Mouse (Mus musculus) midbrain, postnatal 0 days (tissue): ENCODE data around the gene Rerg. TPM values are rescaled to one million over a fixed set of nuclear protein-coding genes. Genes with fewer than 3 reads are reported as not detected.

Experiments
- ATAC-seq: fragments of 200-750 bp; cut with Nextera tagmentation; 2 replicates; pipeline ENCODE4 v1.8.0; 2017; ENCODE audit warnings: moderate number of reproducible peaks, mild to moderate bottlenecking, moderate TSS enrichment, moderate library complexity; ENCODE audit not compliant: low FRiP score
- DNase-seq: peaks from one replicate; pipeline ENCODE4 v3.0.0-alpha.2; 2015; ENCODE audit warnings: low spot score
- H3K27ac ChIP-seq: fragments of 300-500 bp; sonication (generic); 2 replicates; pipeline ENCODE4 v1.5.1; 2014; ENCODE audit warnings: low read depth, mild to moderate bottlenecking, low read length, mixed read lengths
- H3K27me3 ChIP-seq: fragments of 300-500 bp; sonication (generic); 2 replicates; pipeline ENCODE4 v1.6.1; 2014; ENCODE audit warnings: low read length, control low read depth, mixed read lengths; ENCODE audit not compliant: insufficient read depth
- H3K36me3 ChIP-seq: fragments of 300-500 bp; sonication (generic); 2 replicates; pipeline ENCODE4 v1.6.1; 2014; ENCODE audit warnings: low read length, control low read depth, mixed read lengths; ENCODE audit not compliant: insufficient read depth
- H3K4me1 ChIP-seq: fragments of 300-500 bp; sonication (generic); 2 replicates; pipeline ENCODE4 v1.6.1; 2014; ENCODE audit warnings: mild to moderate bottlenecking, control low read depth, antibody characterized with exemption, low read length, mixed read lengths; ENCODE audit not compliant: insufficient read depth
- H3K4me2 ChIP-seq: fragments of 300-500 bp; sonication (generic); 2 replicates; pipeline ENCODE4 v1.6.1; 2014; ENCODE audit warnings: low read depth, mild to moderate bottlenecking, low read length, mixed read lengths; ENCODE audit not compliant: poor library complexity, severe bottlenecking
- H3K4me3 ChIP-seq: fragments of 300-500 bp; sonication (generic); 2 replicates; pipeline ENCODE4 v1.5.1; 2014; ENCODE audit warnings: low read depth, mild to moderate bottlenecking, low read length, moderate library complexity
- H3K9ac ChIP-seq: fragments of 300-500 bp; sonication (generic); replicated peaks from 2 replicates; pipeline ENCODE4 v1.6.1; 2014; ENCODE audit warnings: mild to moderate bottlenecking, low read length, moderate library complexity, mixed read lengths; ENCODE audit not compliant: poor library complexity, severe bottlenecking
- H3K9me3 ChIP-seq: fragments of 300-500 bp; sonication (generic); 2 replicates; pipeline ENCODE4 v1.6.1; 2016; ENCODE audit warnings: low read length, control low read depth
- CTCF ChIP-seq: IDR thresholded peaks from 2 replicates; pipeline ENCODE4 v1.5.1; 2016; ENCODE audit warnings: antibody characterized with exemption, mild to moderate bottlenecking
- WGBS: fragments of 180-500 bp; shearing (Covaris S2); extraction: QIAGEN DNeasy Blood & Tissue Kit; methylation state at CpG from one replicate; pipeline ENCODE4 v1.1.7; 2014; 5-methylcytosine and 5-hydroxymethylcytosine counted together
- polyA plus RNA-seq: library from polyadenylated mRNA; unstranded; fragments of >200 nt; fragmentation: Nextera tagmentation; extraction: Ambion mirVana; gene quantifications from 2 replicates; pipeline ENCODE4 v1.2.1, GENCODE M21; 2015
- total RNA-seq: library from RNA; depleted of rRNA; stranded (reverse); fragments of >200 nt; gene quantifications from 2 replicates; pipeline ENCODE4 v1.2.3, GENCODE M21; 2014

The Rerg gene
- total and polyA plus RNA-seq, 2 experiments from 2014 or later, result 0.82 to 8.3 TPM

DNA sequence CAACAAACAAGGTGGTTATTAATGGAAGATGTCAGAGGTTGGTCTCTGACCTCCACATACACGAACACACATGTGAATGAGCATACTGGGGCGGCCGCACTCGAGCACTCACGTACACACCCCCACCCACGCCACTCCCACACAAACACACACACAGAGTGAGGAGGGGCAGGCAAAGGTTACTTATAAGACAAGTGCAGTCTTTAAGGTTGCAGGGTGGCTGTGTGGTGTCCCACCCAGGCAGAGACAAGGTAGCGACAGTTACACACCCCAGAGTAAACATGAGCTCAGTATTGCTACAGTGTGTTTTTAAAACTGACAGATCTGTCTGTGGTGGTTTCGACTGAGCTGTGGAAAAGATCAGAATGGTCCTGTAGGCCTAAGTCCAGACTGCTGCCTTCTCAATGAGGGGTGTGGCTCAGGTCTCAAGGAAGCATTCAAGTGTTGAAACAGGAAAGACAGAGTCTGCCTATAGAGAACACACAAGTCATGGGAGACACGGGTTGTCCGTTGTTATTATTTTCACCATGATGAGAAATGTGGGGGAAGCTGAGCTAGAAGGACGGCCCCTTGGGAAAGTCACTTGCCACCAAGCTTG is 8.7 kb downstream of the Rerg start:
- whole genome bisulfite sequencing, result 89% methylated on average over 11 of the region's 11 CpGs
- H3K9me3 ChIP-seq, result no peaks in the 10 kb centered on the region
- no peak overlapping the region for H3K4me3 ChIP-seq
- no peak overlapping the region for H3K9ac ChIP-seq
- no peaks in the 10 kb centered on the region for H3K36me3 ChIP-seq
- H3K27me3 ChIP-seq, result no peaks in the 10 kb centered on the region
- H3K27ac ChIP-seq, result no peak overlapping the region
- H3K4me1 ChIP-seq, result no peaks in the 10 kb centered on the region
- ATAC-seq (no peak), DNase-seq (no peak)
- no peak overlapping the region for H3K4me2 ChIP-seq
- no peak for TF ChIP-seq CTCF

DNA sequence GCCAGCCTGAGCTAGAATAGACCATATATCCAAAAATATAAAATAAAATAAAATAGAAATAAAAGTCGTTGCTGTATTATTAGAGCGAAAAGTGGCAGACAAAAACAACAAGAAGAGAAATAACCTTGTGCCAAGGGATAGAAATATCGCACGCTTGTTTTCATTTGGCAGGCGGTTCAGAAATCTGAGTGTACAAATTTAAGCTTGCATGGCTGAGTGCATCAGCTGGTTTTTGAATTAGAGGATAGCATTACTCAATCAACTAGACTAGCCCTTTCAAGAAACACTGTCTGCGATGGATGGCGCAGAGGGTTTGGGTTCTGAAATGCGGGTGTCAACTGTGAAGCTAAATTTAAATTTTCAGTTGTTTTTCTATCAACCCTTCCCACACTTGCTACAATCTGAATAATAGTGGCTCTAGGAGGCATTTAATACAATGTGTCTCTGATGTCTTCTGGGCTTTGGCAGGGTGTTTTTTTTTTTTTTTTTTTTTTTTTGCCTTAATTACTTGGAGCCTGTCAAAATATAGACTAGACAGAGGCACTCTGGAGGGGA is 10.8 kb downstream of the Rerg start:
- H3K4me2 ChIP-seq, result no peak overlapping the region
- no peaks in the 10 kb centered on the region for H3K36me3 ChIP-seq
- no peaks in the 10 kb centered on the region for H3K4me1 ChIP-seq
- no peaks in the 10 kb centered on the region for H3K9me3 ChIP-seq
- H3K4me3 ChIP-seq, result no peak overlapping the region
- ATAC-seq (no peak), DNase-seq (no peak)
- WGBS, result 87% methylated on average over 8 of the region's 8 CpGs
- TF ChIP-seq CTCF, result no peak
- no peak overlapping the region for H3K9ac ChIP-seq
- no peaks in the 10 kb centered on the region for H3K27me3 ChIP-seq
- H3K27ac ChIP-seq, result no peak overlapping the region

DNA sequence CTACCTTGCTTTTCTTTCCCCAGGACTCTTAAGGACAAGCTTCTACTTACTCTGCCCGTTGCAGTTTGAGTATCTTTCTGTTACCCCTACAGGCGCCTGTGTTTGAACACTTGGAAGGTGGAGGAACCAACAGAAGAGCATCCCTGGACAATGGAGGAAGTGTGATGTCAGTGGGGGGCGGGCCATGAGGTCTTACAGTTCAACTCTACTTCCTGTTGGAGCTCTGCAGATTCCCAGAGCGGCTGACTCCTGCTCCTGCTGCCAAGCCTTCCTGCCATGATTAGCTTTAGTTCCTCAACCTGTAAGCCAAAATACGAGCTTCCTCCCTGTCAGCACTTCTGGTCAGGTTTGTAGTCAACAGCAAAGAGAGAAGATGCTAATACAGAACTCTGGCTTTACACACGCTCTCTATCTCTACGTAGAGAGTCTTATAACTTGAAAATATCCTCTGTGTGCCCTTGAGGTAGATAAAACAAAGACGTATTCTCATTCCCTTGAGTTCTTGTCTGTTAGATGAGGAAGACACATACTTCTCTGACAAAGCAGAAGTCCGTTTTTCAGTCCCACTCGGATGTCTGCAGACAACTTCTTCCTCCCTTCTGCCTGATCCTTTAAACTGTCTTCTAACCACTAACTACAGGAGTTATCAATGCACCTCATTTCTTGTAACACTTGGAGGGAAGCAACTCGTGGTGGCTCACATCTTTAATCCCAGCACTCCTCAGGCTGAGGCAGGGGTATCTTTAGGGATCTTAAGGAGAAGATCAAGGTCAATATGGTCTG is 13.7 kb downstream of the Rerg start:
- H3K4me2 ChIP-seq, result no peak overlapping the region
- H3K27me3 ChIP-seq, result no peaks in the 10 kb centered on the region
- no peak for DNase-seq
- no peak for TF ChIP-seq CTCF
- H3K36me3 ChIP-seq, result no peaks in the 10 kb centered on the region
- H3K4me1 ChIP-seq, result no peaks in the 10 kb centered on the region
- WGBS, result 79% methylated on average over 11 of the region's 11 CpGs
- H3K27ac ChIP-seq, result no peak overlapping the region
- no peaks in the 10 kb centered on the region for H3K9me3 ChIP-seq
- H3K4me3 ChIP-seq, result no peak overlapping the region
- no peak for ATAC-seq
- H3K9ac ChIP-seq, result no peak overlapping the region

DNA sequence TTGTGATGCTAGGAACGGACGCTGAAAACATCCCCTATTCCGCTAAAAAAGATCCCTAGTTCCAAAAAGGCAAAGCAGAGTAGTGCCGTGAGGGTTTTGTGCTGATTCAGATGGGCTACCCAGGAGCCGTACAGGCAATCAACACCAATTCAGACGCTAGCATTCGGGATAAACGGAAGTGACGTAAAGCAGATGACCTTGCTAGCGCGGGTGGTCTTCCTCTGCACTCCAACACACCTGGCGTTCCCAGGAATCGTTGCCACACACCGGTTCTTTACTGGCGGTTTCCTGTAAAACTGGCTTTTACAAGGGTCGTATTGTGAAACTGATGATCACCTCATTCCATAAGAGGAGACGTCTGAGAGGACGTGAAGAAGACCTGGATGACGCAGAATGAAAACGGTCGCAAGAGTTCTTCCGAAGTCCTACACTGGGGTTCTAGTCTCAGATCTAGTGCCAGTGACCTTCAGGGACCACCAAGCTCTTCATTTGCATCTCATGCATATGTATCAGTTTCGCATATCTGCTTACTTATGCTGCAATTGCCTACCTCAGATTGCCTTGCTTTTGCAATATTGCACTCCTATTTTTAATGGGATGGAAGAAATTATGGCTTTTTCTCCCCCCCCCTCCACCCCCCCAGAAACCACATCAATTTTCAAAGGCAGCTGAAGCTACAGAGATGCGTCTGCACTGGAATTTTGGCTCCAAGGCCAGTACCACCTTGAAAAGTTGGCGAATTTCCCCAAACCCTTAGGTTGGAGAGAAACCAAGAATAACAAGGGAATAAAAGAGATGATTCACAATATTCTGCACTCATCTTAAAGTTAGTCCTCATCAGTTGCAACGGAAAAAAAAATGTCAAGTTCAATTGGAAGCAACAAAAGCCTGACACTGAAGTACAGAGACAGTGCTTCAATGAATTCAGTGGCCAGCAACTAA is 14.8 kb downstream of the Rerg start:
- H3K4me1 ChIP-seq, result no peaks in the 10 kb centered on the region
- H3K27me3 ChIP-seq, result no peaks in the 10 kb centered on the region
- TF ChIP-seq CTCF, result no peak
- 71% methylated on average over 26 of the region's 26 CpGs for WGBS
- no peak overlapping the region for H3K4me3 ChIP-seq
- no peak for DNase-seq
- no peaks in the 10 kb centered on the region for H3K36me3 ChIP-seq
- no peak overlapping the region for H3K27ac ChIP-seq
- H3K9ac ChIP-seq, result no peak overlapping the region
- no peak for ATAC-seq
- H3K9me3 ChIP-seq, result no peaks in the 10 kb centered on the region
- no peak overlapping the region for H3K4me2 ChIP-seq

DNA sequence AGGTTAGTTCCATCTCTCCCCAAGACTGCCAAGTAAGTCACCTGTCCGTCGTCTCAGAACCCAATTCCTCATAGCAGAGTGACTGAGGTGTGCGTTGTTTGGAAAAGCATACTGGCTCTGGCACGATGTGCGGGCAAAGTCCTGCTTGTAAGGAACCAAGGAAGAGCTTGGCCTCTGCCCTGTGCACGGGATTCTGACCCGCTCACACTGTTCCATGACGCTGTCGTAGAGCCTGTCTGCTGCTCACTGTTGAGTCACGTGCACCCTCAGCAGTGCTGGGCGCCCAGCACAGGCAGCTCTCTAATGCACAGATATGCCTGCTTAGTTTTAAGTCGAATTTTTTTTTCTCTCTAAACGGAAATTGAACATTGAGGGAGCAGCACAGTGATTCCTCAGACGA is 17.3 kb downstream of the Rerg start:
- no peaks in the 10 kb centered on the region for H3K4me1 ChIP-seq
- no peaks in the 10 kb centered on the region for H3K36me3 ChIP-seq
- no peak overlapping the region for H3K4me2 ChIP-seq
- 87% methylated on average over 14 of the region's 14 CpGs for WGBS
- no peak for TF ChIP-seq CTCF
- H3K9ac ChIP-seq, result no peak overlapping the region
- ATAC-seq (no peak), DNase-seq (no peak)
- no peak overlapping the region for H3K4me3 ChIP-seq
- H3K9me3 ChIP-seq, result no peaks in the 10 kb centered on the region
- no peaks in the 10 kb centered on the region for H3K27me3 ChIP-seq
- H3K27ac ChIP-seq, result no peak overlapping the region
